Mouse (Mus musculus): ENCODE measurements around the gene Adgrl3.

The Adgrl3 gene

DNA sequence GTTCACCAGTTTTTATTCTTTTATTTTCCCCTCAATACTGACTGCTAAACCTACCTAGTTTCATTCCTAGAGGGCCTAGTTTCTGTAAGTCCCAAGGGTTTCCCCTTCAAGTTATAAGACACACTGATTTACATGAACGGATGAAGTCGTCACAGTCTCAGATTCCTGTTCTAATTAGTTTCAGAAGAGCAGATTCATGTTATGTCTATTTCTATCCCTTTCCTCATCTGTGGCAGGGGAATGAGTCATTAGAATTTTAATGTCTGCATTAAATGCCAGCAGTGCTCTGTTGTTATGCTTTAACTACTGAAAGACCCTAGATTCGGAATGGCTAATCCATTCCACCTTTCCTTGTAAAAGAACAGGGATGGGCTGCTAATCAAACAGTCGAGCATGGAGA is 823.9 kb downstream of the Adgrl3 start:
- no peak for DNase-seq (ENCODE audit: extremely low spot score)

GRCm38 (mm10) chr5:81870336-81870735 is 850.4 kb downstream of the Adgrl3 start:
- DNase-seq (ENCODE audit: extremely low spot score) = no peak

All from embryo, embryonic 9.5 days (tissue).